Mouse (Mus musculus): ENCODE measurements around the gene Dhrs11. TPM values are rescaled to one million over a fixed set of nuclear protein-coding genes. Genes with fewer than 3 reads are reported as not detected.
A peak's percentile ranks its signal among the peaks of the same experiment; 100 is the strongest.

Gene Dhrs11
- polyA plus RNA-seq, 1 experiment from 2014 or later = 37.1 TPM

- WGBS = 45% methylated on average over 3 of the region's 3 CpGs
- no peaks in the 10 kb centered on the region for H3K27me3 ChIP-seq (replicated peaks; ENCODE audit: control insufficient read depth, insufficient read depth, low read length)
- no peak; the same call in 1 of the 2 replicates for ATAC-seq (replicated peaks; ENCODE audit: low FRiP score, low TSS enrichment, low read depth)
- H3K4me2 ChIP-seq (ENCODE audit: low read length) = peak overlapping the region; percentile 95
- DNase-seq (ENCODE audit: low spot score) = no peak
- peaks cover 30% of the 10 kb centered on the region for H3K36me3 ChIP-seq (ENCODE audit: control insufficient read depth, insufficient read depth, low read length)
- no peak overlapping the region for H3K27ac ChIP-seq (ENCODE audit: low read depth)
- peak overlapping the region; percentile 87 for H3K4me3 ChIP-seq (ENCODE audit: low read depth, low read length)
- peak overlapping the region; percentile 71 for H3K9ac ChIP-seq (ENCODE audit: low read length)
- no peaks in the 10 kb centered on the region for H3K9me3 ChIP-seq (ENCODE audit: control insufficient read depth, low read length)
- H3K4me1 ChIP-seq (replicated peaks; ENCODE audit: control insufficient read depth, insufficient read depth, low read length) = peaks cover 4% of the 10 kb centered on the region
Measured at GRCm38 (mm10) chr11:84827901-84828503, 792 bp downstream of the Dhrs11 start.

- peak; percentile 45 for DNase-seq (ENCODE audit: low spot score)
- H3K27ac ChIP-seq (ENCODE audit: low read depth) = no peak overlapping the region
- ATAC-seq (replicated peaks; ENCODE audit: low FRiP score, low TSS enrichment, low read depth) = peak; percentile 7; the same call in 1 of the 2 replicates
- H3K9ac ChIP-seq (ENCODE audit: low read length) = no peak overlapping the region
- peaks cover 28% of the 10 kb centered on the region for H3K36me3 ChIP-seq (ENCODE audit: control insufficient read depth, insufficient read depth, low read length)
- no peaks in the 10 kb centered on the region for H3K9me3 ChIP-seq (ENCODE audit: control insufficient read depth, low read length)
- peak overlapping the region; percentile 95 for H3K4me2 ChIP-seq (ENCODE audit: low read length)
- peaks cover 4% of the 10 kb centered on the region for H3K4me1 ChIP-seq (replicated peaks; ENCODE audit: control insufficient read depth, insufficient read depth, low read length)
- H3K27me3 ChIP-seq (replicated peaks; ENCODE audit: control insufficient read depth, insufficient read depth, low read length) = no peaks in the 10 kb centered on the region
- H3K4me3 ChIP-seq (ENCODE audit: low read depth, low read length) = 0 out of 2 replicates have a peak overlapping the region, but pooled peaks have one; percentile 1
Measured at GRCm38 (mm10) chr11:84827492-84827891, 1.3 kb downstream of the Dhrs11 start.

GRCm38 (mm10) chr11:84826185-84826584, 2.6 kb downstream of the Dhrs11 start:
- no peaks in the 10 kb centered on the region for H3K27me3 ChIP-seq (replicated peaks; ENCODE audit: control insufficient read depth, insufficient read depth, low read length)
- no peak overlapping the region for H3K4me3 ChIP-seq (ENCODE audit: low read depth, low read length)
- no peak overlapping the region for H3K4me2 ChIP-seq (ENCODE audit: low read length)
- H3K4me1 ChIP-seq (replicated peaks; ENCODE audit: control insufficient read depth, insufficient read depth, low read length) = peaks cover 4% of the 10 kb centered on the region
- ATAC-seq (replicated peaks; ENCODE audit: low FRiP score, low TSS enrichment, low read depth) (no peak), DNase-seq (ENCODE audit: low spot score) (no peak)
- H3K27ac ChIP-seq (ENCODE audit: low read depth) = no peak overlapping the region
- peaks cover 21% of the 10 kb centered on the region for H3K36me3 ChIP-seq (ENCODE audit: control insufficient read depth, insufficient read depth, low read length)
- WGBS = 66% methylated on average over 3 of the region's 3 CpGs
- H3K9ac ChIP-seq (ENCODE audit: low read length) = no peak overlapping the region
- H3K9me3 ChIP-seq (ENCODE audit: control insufficient read depth, low read length) = no peaks in the 10 kb centered on the region

- Histone ChIP-seq H3K27ac (ENCODE audit: low read depth) (no peak overlapping the region), H3K9ac (ENCODE audit: low read length) (no peak overlapping the region), H3K27me3 (replicated peaks; ENCODE audit: control insufficient read depth, insufficient read depth, low read length) (no peaks in the 10 kb centered on the region), H3K4me3 (ENCODE audit: low read depth, low read length) (no peak overlapping the region), H3K4me1 (replicated peaks; ENCODE audit: control insufficient read depth, insufficient read depth, low read length) (peaks cover 4% of the 10 kb centered on the region), H3K36me3 (ENCODE audit: control insufficient read depth, insufficient read depth, low read length) (peaks cover 16% of the 10 kb centered on the region), H3K4me2 (ENCODE audit: low read length) (no peak overlapping the region), H3K9me3 (ENCODE audit: control insufficient read depth, low read length) (no peaks in the 10 kb centered on the region)
- DNase-seq (ENCODE audit: low spot score) (no peak), ATAC-seq (replicated peaks; ENCODE audit: low FRiP score, low TSS enrichment, low read depth) (no peak)
- WGBS = 81% methylated on average over 10 of the region's 10 CpGs
Measured at GRCm38 (mm10) chr11:84825261-84825807, 3.5 kb downstream of the Dhrs11 start.

- ATAC-seq (replicated peaks; ENCODE audit: low FRiP score, low TSS enrichment, low read depth) (0 out of 2 replicates have a peak, but pooled peaks have one; percentile 2), DNase-seq (ENCODE audit: low spot score) (no peak)
- Histone ChIP-seq H3K9me3 (ENCODE audit: control insufficient read depth, low read length) (no peaks in the 10 kb centered on the region), H3K27ac (ENCODE audit: low read depth) (no peak overlapping the region), H3K36me3 (ENCODE audit: control insufficient read depth, insufficient read depth, low read length) (peaks cover 12% of the 10 kb centered on the region; the same call in 1 of the 2 replicates), H3K9ac (ENCODE audit: low read length) (no peak overlapping the region), H3K27me3 (replicated peaks; ENCODE audit: control insufficient read depth, insufficient read depth, low read length) (no peaks in the 10 kb centered on the region), H3K4me3 (ENCODE audit: low read depth, low read length) (no peak overlapping the region), H3K4me1 (replicated peaks; ENCODE audit: control insufficient read depth, insufficient read depth, low read length) (peaks cover 4% of the 10 kb centered on the region), H3K4me2 (ENCODE audit: low read length) (no peak overlapping the region)
- 42% methylated on average over 10 of the region's 10 CpGs for WGBS
Measured at GRCm38 (mm10) chr11:84823484-84823897, 5.3 kb downstream of the Dhrs11 start.

- Histone ChIP-seq H3K27ac (ENCODE audit: low read depth) (no peak overlapping the region), H3K36me3 (ENCODE audit: control insufficient read depth, insufficient read depth, low read length) (peaks cover 12% of the 10 kb centered on the region; the same call in 1 of the 2 replicates), H3K4me3 (ENCODE audit: low read depth, low read length) (no peak overlapping the region), H3K27me3 (replicated peaks; ENCODE audit: control insufficient read depth, insufficient read depth, low read length) (no peaks in the 10 kb centered on the region), H3K4me2 (ENCODE audit: low read length) (no peak overlapping the region), H3K9me3 (ENCODE audit: control insufficient read depth, low read length) (no peaks in the 10 kb centered on the region), H3K9ac (ENCODE audit: low read length) (no peak overlapping the region), H3K4me1 (replicated peaks; ENCODE audit: control insufficient read depth, insufficient read depth, low read length) (peaks cover 1% of the 10 kb centered on the region)
- no peak for ATAC-seq (replicated peaks; ENCODE audit: low FRiP score, low TSS enrichment, low read depth)
- no peak for DNase-seq (ENCODE audit: low spot score)
- WGBS = 87% methylated on average over 5 of the region's 5 CpGs
Measured at GRCm38 (mm10) chr11:84822487-84822886, 6.3 kb downstream of the Dhrs11 start.

GRCm38 (mm10) chr11:84821131-84821770, 7.5 kb downstream of the Dhrs11 start:
- Histone ChIP-seq H3K9ac (ENCODE audit: low read length) (no peak overlapping the region), H3K9me3 (ENCODE audit: control insufficient read depth, low read length) (no peaks in the 10 kb centered on the region), H3K4me3 (ENCODE audit: low read depth, low read length) (no peak overlapping the region), H3K36me3 (ENCODE audit: control insufficient read depth, insufficient read depth, low read length) (peaks cover 12% of the 10 kb centered on the region; the same call in 1 of the 2 replicates), H3K4me2 (ENCODE audit: low read length) (no peak overlapping the region), H3K27ac (ENCODE audit: low read depth) (no peak overlapping the region), H3K4me1 (replicated peaks; ENCODE audit: control insufficient read depth, insufficient read depth, low read length) (no peaks in the 10 kb centered on the region), H3K27me3 (replicated peaks; ENCODE audit: control insufficient read depth, insufficient read depth, low read length) (no peaks in the 10 kb centered on the region)
- no peak for DNase-seq (ENCODE audit: low spot score)
- WGBS = 90% methylated on average over 9 of the region's 9 CpGs
- ATAC-seq (replicated peaks; ENCODE audit: low FRiP score, low TSS enrichment, low read depth) = no peak

GRCm38 (mm10) chr11:84818961-84819692, 9.7 kb downstream of the Dhrs11 start, which contains the start of gene Mrm1:
Gene Mrm1 (minus strand): TSS chr11:84819515.
- Histone ChIP-seq H3K9me3 (ENCODE audit: control insufficient read depth, low read length) (no peaks in the 10 kb centered on the region), H3K27ac (ENCODE audit: low read depth) (peak within 1 kb of the TSS; percentile 86), H3K4me1 (replicated peaks; ENCODE audit: control insufficient read depth, insufficient read depth, low read length) (no peaks in the 10 kb centered on the region), H3K9ac (ENCODE audit: low read length) (peak within 1 kb of the TSS; percentile 72), H3K36me3 (ENCODE audit: control insufficient read depth, insufficient read depth, low read length) (peaks cover 9% of the 10 kb centered on the region; the same call in 1 of the 2 replicates), H3K4me2 (ENCODE audit: low read length) (peak within 1 kb of the TSS; percentile 82), H3K4me3 (ENCODE audit: low read depth, low read length) (peak within 1 kb of the TSS; percentile 78), H3K27me3 (replicated peaks; ENCODE audit: control insufficient read depth, insufficient read depth, low read length) (no peaks in the 10 kb centered on the region)
- peak; percentile 85 for ATAC-seq (replicated peaks; ENCODE audit: low FRiP score, low TSS enrichment, low read depth)
- WGBS = under 1% methylated on average over 55 of the region's 55 CpGs
- DNase-seq (ENCODE audit: low spot score) = peak; percentile 98
